Mouse (Mus musculus): ENCODE data around the gene Dsp. TPM values are rescaled to one million over a fixed set of nuclear protein-coding genes. Genes with fewer than 3 reads are reported as not detected.

Dsp gene
- total and polyA plus RNA-seq, 2 experiments from 2014 or later = 0.07 to 2.7 TPM

- WGBS = 81% methylated on average over 5 of the region's 5 CpGs
- H3K27me3 ChIP-seq (ENCODE audit: insufficient read depth, low read length) = no peaks in the 10 kb centered on the region
- no peak for TF ChIP-seq CTCF (IDR thresholded peaks at IDR 0.05)
- H3K4me2 ChIP-seq (ENCODE audit: low read depth, low read length, poor library complexity, severe bottlenecking) = no peak overlapping the region
- H3K4me1 ChIP-seq (ENCODE audit: insufficient read depth, low read length) = no peaks in the 10 kb centered on the region
- H3K9me3 ChIP-seq (ENCODE audit: low read length) = no peaks in the 10 kb centered on the region
- H3K36me3 ChIP-seq (ENCODE audit: insufficient read depth, low read length) = no peaks in the 10 kb centered on the region
- ATAC-seq (ENCODE audit: low FRiP score) = no peak
- H3K27ac ChIP-seq (ENCODE audit: low read depth, low read length) = no peak overlapping the region
- no peak overlapping the region for H3K4me3 ChIP-seq (ENCODE audit: low read depth, low read length)
- DNase-seq (ENCODE audit: low spot score) = no peak
- no peak overlapping the region for H3K9ac ChIP-seq (replicated peaks; ENCODE audit: low read length, poor library complexity, severe bottlenecking)
Observed at GRCm38 (mm10) chr13:38248151-38248550, 97.1 kb downstream of the Dsp start.

Other genes with a start within 250 kb of the Dsp start
- 32.5 and 36.7 TPM in 2 replicates for gene Ssr1, start 157.1 kb upstream of the Dsp start, total RNA-seq (2014; rRNA removed)
- 66.9 and 71.0 TPM in 2 replicates for gene Ssr1, start 157.1 kb upstream of the Dsp start, polyA plus RNA-seq (2015; fragmentation: Nextera tagmentation; extraction: Ambion mirVana)
- 24.5 and 44.6 TPM in 2 replicates for gene Riok1, start 114.3 kb upstream of the Dsp start, total RNA-seq (2014; rRNA removed)
- gene Riok1, start 114.3 kb upstream of the Dsp start, polyA plus RNA-seq (2015; fragmentation: Nextera tagmentation; extraction: Ambion mirVana) = 44.3 and 45.7 TPM in 2 replicates
- gene Cage1, start 114.2 kb upstream of the Dsp start, total RNA-seq (2014; rRNA removed) = 1.6 and 3.4 TPM in 2 replicates
- 3.8 and 4.4 TPM in 2 replicates for gene Cage1, start 114.2 kb upstream of the Dsp start, polyA plus RNA-seq (2015; fragmentation: Nextera tagmentation; extraction: Ambion mirVana)
- gene Snrnp48, start 53.6 kb downstream of the Dsp start, total RNA-seq (2014; rRNA removed) = 9.6 and 10.5 TPM in 2 replicates
- gene Snrnp48, start 53.6 kb downstream of the Dsp start, polyA plus RNA-seq (2015; fragmentation: Nextera tagmentation; extraction: Ambion mirVana) = 17.8 and 21.2 TPM in 2 replicates
- 14.5 and 25.9 TPM in 2 replicates for gene Bmp6, start 193.8 kb downstream of the Dsp start, total RNA-seq (2014; rRNA removed)
- gene Bmp6, start 193.8 kb downstream of the Dsp start, polyA plus RNA-seq (2015; fragmentation: Nextera tagmentation; extraction: Ambion mirVana) = 3.6 and 4.0 TPM in 2 replicates